Mouse (Mus musculus): ENCODE measurements at regions not wholly inside any gene's neighbourhood (a gene's known extent, or its start where the extent isn't known, plus 50 kb on each side); places are given as distances from the start of the nearest gene placed in this dataset.

- Histone ChIP-seq H3K4me3 (ENCODE audit: low read length) (no peak overlapping the region), H3K27ac (ENCODE audit: low read length) (no peak overlapping the region), H3K27me3 (ENCODE audit: insufficient read depth, low read length) (no peaks in the 10 kb centered on the region), H3K4me2 (replicated peaks; ENCODE audit: low read depth, low read length) (no peak overlapping the region), H3K36me3 (ENCODE audit: insufficient read depth, low read length) (no peaks in the 10 kb centered on the region), H3K4me1 (ENCODE audit: insufficient read depth, low read length) (no peaks in the 10 kb centered on the region), H3K9me3 (ENCODE audit: low read length) (no peaks in the 10 kb centered on the region), H3K9ac (replicated peaks; ENCODE audit: low read length) (no peak overlapping the region)
- 51% methylated on average over 2 of the region's 2 CpGs for WGBS
- ATAC-seq (ENCODE audit: low FRiP score, low TSS enrichment): 0 out of 2 replicates have a peak, but pooled peaks have one; percentile 31
These were observed 1464.6 kb upstream of the Zeb2 start for GRCm38 (mm10) chr2:46581773-46582172.

GRCm38 (mm10) chr2:46570416-46570815, 1453.2 kb upstream of the Zeb2 start:
- no peak overlapping the region for H3K4me2 ChIP-seq (replicated peaks; ENCODE audit: low read depth, low read length)
- 97% methylated on average over 2 of the region's 2 CpGs for WGBS
- no peaks in the 10 kb centered on the region for H3K4me1 ChIP-seq (ENCODE audit: insufficient read depth, low read length)
- H3K27me3 ChIP-seq (ENCODE audit: insufficient read depth, low read length): no peaks in the 10 kb centered on the region
- ATAC-seq (ENCODE audit: low FRiP score, low TSS enrichment): no peak
- no peaks in the 10 kb centered on the region for H3K36me3 ChIP-seq (ENCODE audit: insufficient read depth, low read length)
- no peaks in the 10 kb centered on the region for H3K9me3 ChIP-seq (ENCODE audit: low read length)
- H3K4me3 ChIP-seq (ENCODE audit: low read length): no peak overlapping the region
- no peak overlapping the region for H3K9ac ChIP-seq (replicated peaks; ENCODE audit: low read length)
- H3K27ac ChIP-seq (ENCODE audit: low read length): no peak overlapping the region

- no peak for ATAC-seq (ENCODE audit: low FRiP score, low TSS enrichment)
- Histone ChIP-seq H3K4me3 (ENCODE audit: low read length) (no peak overlapping the region), H3K9ac (replicated peaks; ENCODE audit: low read length) (no peak overlapping the region), H3K36me3 (ENCODE audit: insufficient read depth, low read length) (no peaks in the 10 kb centered on the region), H3K4me2 (replicated peaks; ENCODE audit: low read depth, low read length) (no peak overlapping the region), H3K27me3 (ENCODE audit: insufficient read depth, low read length) (no peaks in the 10 kb centered on the region), H3K4me1 (ENCODE audit: insufficient read depth, low read length) (no peaks in the 10 kb centered on the region), H3K27ac (ENCODE audit: low read length) (no peak overlapping the region), H3K9me3 (ENCODE audit: low read length) (no peaks in the 10 kb centered on the region)
- 44% methylated on average over 1 of the region's 1 CpGs for WGBS
These were observed 1416.2 kb upstream of the Zeb2 start for GRCm38 (mm10) chr2:46533395-46533794.

- H3K9ac ChIP-seq (replicated peaks; ENCODE audit: low read length): no peak overlapping the region
- no peak overlapping the region for H3K4me3 ChIP-seq (ENCODE audit: low read length)
- no peak for ATAC-seq (ENCODE audit: low FRiP score, low TSS enrichment)
- H3K36me3 ChIP-seq (ENCODE audit: insufficient read depth, low read length): no peaks in the 10 kb centered on the region
- H3K27ac ChIP-seq (ENCODE audit: low read length): no peak overlapping the region
- WGBS: 85% methylated on average over 1 of the region's 1 CpGs
- no peaks in the 10 kb centered on the region for H3K9me3 ChIP-seq (ENCODE audit: low read length)
- H3K4me1 ChIP-seq (ENCODE audit: insufficient read depth, low read length): no peaks in the 10 kb centered on the region
- H3K27me3 ChIP-seq (ENCODE audit: insufficient read depth, low read length): no peaks in the 10 kb centered on the region
- H3K4me2 ChIP-seq (replicated peaks; ENCODE audit: low read depth, low read length): no peak overlapping the region
These were observed 1413.5 kb upstream of the Zeb2 start for GRCm38 (mm10) chr2:46530686-46531085.

- Histone ChIP-seq H3K4me2 (replicated peaks; ENCODE audit: low read depth, low read length) (no peak overlapping the region), H3K9ac (replicated peaks; ENCODE audit: low read length) (no peak overlapping the region), H3K27ac (ENCODE audit: low read length) (no peak overlapping the region), H3K9me3 (ENCODE audit: low read length) (no peaks in the 10 kb centered on the region), H3K27me3 (ENCODE audit: insufficient read depth, low read length) (no peaks in the 10 kb centered on the region), H3K4me1 (ENCODE audit: insufficient read depth, low read length) (peaks cover 10% of the 10 kb centered on the region; the same call in 1 of the 2 replicates), H3K36me3 (ENCODE audit: insufficient read depth, low read length) (no peaks in the 10 kb centered on the region), H3K4me3 (ENCODE audit: low read length) (no peak overlapping the region)
- peak; percentile 82; the same call in 1 of the 2 replicates for ATAC-seq (ENCODE audit: low FRiP score, low TSS enrichment)
- WGBS: 8% methylated on average over 4 of the region's 4 CpGs
These were observed 1408.0 kb upstream of the Zeb2 start for GRCm38 (mm10) chr2:46525223-46525622.

- Histone ChIP-seq H3K27ac (ENCODE audit: low read length) (no peak overlapping the region), H3K4me2 (replicated peaks; ENCODE audit: low read depth, low read length) (no peak overlapping the region), H3K27me3 (ENCODE audit: insufficient read depth, low read length) (no peaks in the 10 kb centered on the region), H3K4me3 (ENCODE audit: low read length) (no peak overlapping the region), H3K9me3 (ENCODE audit: low read length) (no peaks in the 10 kb centered on the region), H3K36me3 (ENCODE audit: insufficient read depth, low read length) (no peaks in the 10 kb centered on the region), H3K9ac (replicated peaks; ENCODE audit: low read length) (no peak overlapping the region), H3K4me1 (ENCODE audit: insufficient read depth, low read length) (peaks cover 10% of the 10 kb centered on the region; the same call in 1 of the 2 replicates)
- WGBS: 33% methylated on average over 6 of the region's 6 CpGs
- no peak for ATAC-seq (ENCODE audit: low FRiP score, low TSS enrichment)
These were observed 1407.4 kb upstream of the Zeb2 start for GRCm38 (mm10) chr2:46524625-46525024.

GRCm38 (mm10) chr2:46521147-46521965, 1404.2 kb upstream of the Zeb2 start:
- Histone ChIP-seq H3K4me3 (ENCODE audit: low read length) (no peak overlapping the region), H3K27me3 (ENCODE audit: insufficient read depth, low read length) (no peaks in the 10 kb centered on the region), H3K9me3 (ENCODE audit: low read length) (no peaks in the 10 kb centered on the region), H3K27ac (ENCODE audit: low read length) (no peak overlapping the region), H3K36me3 (ENCODE audit: insufficient read depth, low read length) (no peaks in the 10 kb centered on the region), H3K4me1 (ENCODE audit: insufficient read depth, low read length) (peaks cover 10% of the 10 kb centered on the region; the same call in 1 of the 2 replicates), H3K9ac (replicated peaks; ENCODE audit: low read length) (no peak overlapping the region), H3K4me2 (replicated peaks; ENCODE audit: low read depth, low read length) (no peak overlapping the region)
- ATAC-seq (ENCODE audit: low FRiP score, low TSS enrichment): peak; percentile 35; the same call in 1 of the 2 replicates
- 47% methylated on average over 5 of the region's 5 CpGs for WGBS

- Histone ChIP-seq H3K9me3 (ENCODE audit: low read length) (no peaks in the 10 kb centered on the region), H3K4me3 (ENCODE audit: low read length) (no peak overlapping the region), H3K4me1 (ENCODE audit: insufficient read depth, low read length) (no peaks in the 10 kb centered on the region), H3K4me2 (replicated peaks; ENCODE audit: low read depth, low read length) (no peak overlapping the region), H3K27ac (ENCODE audit: low read length) (no peak overlapping the region), H3K27me3 (ENCODE audit: insufficient read depth, low read length) (no peaks in the 10 kb centered on the region), H3K36me3 (ENCODE audit: insufficient read depth, low read length) (no peaks in the 10 kb centered on the region), H3K9ac (replicated peaks; ENCODE audit: low read length) (no peak overlapping the region)
- ATAC-seq (ENCODE audit: low FRiP score, low TSS enrichment): no peak
- WGBS: 54% methylated on average over 2 of the region's 2 CpGs
These were observed 1395.2 kb upstream of the Zeb2 start for GRCm38 (mm10) chr2:46512237-46513028.

- ATAC-seq (ENCODE audit: low FRiP score, low TSS enrichment): no peak
- Histone ChIP-seq H3K9me3 (ENCODE audit: low read length) (no peaks in the 10 kb centered on the region), H3K4me1 (ENCODE audit: insufficient read depth, low read length) (no peaks in the 10 kb centered on the region), H3K27me3 (ENCODE audit: insufficient read depth, low read length) (no peaks in the 10 kb centered on the region), H3K4me2 (replicated peaks; ENCODE audit: low read depth, low read length) (no peak overlapping the region), H3K4me3 (ENCODE audit: low read length) (no peak overlapping the region), H3K27ac (ENCODE audit: low read length) (no peak overlapping the region), H3K9ac (replicated peaks; ENCODE audit: low read length) (no peak overlapping the region), H3K36me3 (ENCODE audit: insufficient read depth, low read length) (no peaks in the 10 kb centered on the region)
- 79% methylated on average over 1 of the region's 1 CpGs for WGBS
These were observed 1389.8 kb upstream of the Zeb2 start for GRCm38 (mm10) chr2:46506951-46507350.

GRCm38 (mm10) chr2:46503074-46503473, 1385.9 kb upstream of the Zeb2 start:
- Histone ChIP-seq H3K27me3 (ENCODE audit: insufficient read depth, low read length) (no peaks in the 10 kb centered on the region), H3K9ac (replicated peaks; ENCODE audit: low read length) (no peak overlapping the region), H3K36me3 (ENCODE audit: insufficient read depth, low read length) (no peaks in the 10 kb centered on the region), H3K27ac (ENCODE audit: low read length) (no peak overlapping the region), H3K4me3 (ENCODE audit: low read length) (no peak overlapping the region), H3K9me3 (ENCODE audit: low read length) (no peaks in the 10 kb centered on the region), H3K4me1 (ENCODE audit: insufficient read depth, low read length) (no peaks in the 10 kb centered on the region), H3K4me2 (replicated peaks; ENCODE audit: low read depth, low read length) (no peak overlapping the region)
- 92% methylated on average over 2 of the region's 2 CpGs for WGBS
- no peak for ATAC-seq (ENCODE audit: low FRiP score, low TSS enrichment)
